Mouse (Mus musculus): Measurements from ENCODE around the gene Ubr2. TPM values are rescaled to one million over a fixed set of nuclear protein-coding genes. Genes with fewer than 3 reads are reported as not detected.

The Ubr2 gene
- total RNA-seq (2021) = 92.6 and 99.3 TPM in 2 replicates
- long read RNA-seq, partial matches to known transcripts = 10 of 25 reads
- long read RNA-seq, other reads (novel, unspliced or antisense) = 15 of 25 reads

DNA sequence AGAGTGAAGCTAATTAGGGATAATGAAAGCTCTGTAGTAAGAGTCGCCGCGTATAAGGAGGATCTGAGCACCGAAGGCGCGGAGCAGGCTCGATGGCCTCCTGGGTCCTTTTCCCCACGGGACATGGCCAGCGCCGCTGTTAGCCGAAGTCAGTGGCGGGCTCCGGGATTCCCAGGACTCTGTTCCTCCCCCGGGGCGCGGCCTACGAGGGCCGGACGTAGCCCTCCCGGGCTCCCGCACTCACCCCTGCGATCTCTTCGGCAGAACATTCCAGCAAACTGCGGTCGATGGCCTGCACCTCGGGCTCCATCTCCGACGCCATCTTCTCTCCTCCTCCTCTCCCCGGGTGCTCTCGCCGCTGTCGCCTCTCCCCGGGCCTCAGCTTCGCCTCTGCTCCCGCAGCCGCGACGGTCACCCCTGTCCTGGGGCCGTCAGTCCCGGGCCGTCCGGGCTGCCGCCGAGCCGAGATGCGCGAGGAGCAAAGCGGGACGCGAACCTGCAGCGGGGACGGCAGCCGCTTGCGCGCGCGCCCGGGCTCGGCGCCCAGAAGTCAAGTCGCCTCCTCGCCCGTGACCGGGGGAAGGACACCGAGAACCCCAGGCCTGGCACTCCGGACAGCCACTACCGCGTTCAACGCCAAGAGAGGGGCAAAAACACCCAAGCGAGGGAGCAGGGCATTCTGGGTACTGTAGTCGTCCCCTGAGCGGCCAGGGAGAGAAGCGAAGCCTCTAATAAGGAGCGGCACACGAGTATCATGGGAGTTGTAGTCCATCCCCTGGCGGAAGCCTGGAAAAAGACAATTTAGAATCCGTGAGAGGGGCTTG, at the start of gene Ubr2:
Gene Ubr2 (minus strand): TSS at position 659 of the 824 bp plus-strand sequence.
- peak; percentile 92 for DNase-seq

DNA sequence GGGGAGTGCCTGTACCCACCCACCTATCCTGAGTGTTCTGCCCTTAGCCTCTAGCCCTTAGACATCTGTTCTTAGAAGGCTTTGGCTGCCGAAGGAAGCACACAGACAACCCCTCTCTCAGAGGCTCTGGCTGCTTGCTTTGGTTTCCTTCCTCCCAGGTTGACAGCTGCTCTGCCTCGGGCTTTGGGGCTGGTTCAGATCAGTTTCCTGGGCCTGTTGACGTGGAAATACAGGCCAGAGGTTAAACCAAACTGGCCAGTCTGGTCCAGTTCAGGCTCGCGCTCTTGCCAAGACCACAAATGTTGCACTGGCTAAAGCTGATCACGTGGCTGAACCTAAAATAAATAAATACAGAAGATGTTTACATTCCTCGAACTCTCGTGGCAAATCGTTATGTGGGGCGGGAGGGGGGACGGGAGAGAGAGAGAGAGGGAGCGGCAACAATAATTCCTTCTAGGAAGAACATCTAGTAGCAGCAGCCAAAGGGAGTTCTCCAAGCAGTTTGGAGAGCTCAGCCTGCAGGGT, 49.5 kb upstream of the Ubr2 start:
- DNase-seq = no peak

DNA sequence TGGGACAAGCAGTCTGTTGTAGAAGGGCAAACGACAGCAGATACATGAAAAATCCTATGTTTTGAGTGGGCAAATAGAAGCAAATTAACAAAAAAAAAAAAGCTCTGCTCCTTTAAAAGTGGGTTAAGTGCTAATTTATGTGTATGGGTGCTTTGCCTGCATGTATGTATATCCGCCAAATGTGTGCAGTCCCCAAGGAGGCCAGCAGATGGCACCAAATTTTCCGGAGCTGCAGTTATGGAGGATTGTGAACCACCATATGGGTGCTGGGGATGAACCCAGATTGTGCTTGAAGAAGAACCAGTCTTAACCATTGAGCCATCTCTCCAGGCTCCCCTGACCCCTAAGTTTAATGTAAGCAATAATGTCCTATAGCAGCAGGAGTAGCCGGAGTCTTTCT, 47.6 kb upstream of the Ubr2 start:
- no peak for DNase-seq

DNA sequence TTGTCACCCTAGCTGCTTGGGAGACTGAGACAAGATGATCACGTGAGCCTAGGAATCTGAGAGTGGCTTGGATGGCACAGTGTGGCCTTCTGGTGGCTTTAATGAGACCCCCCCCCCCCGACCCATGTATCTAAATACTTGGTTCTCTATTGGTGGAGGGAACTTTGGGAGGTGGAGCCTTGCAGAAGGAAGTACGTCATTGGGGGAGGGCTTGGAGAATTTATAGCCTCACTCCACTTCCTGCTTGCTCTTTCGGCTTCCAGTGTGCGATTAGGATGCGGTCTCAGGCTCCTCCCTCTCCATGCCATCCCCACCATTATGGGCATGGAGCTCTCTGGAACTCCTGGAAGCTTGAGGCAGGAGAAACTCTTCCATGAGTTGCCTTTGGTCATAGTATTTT, 46.1 kb upstream of the Ubr2 start:
- no peak for DNase-seq

DNA sequence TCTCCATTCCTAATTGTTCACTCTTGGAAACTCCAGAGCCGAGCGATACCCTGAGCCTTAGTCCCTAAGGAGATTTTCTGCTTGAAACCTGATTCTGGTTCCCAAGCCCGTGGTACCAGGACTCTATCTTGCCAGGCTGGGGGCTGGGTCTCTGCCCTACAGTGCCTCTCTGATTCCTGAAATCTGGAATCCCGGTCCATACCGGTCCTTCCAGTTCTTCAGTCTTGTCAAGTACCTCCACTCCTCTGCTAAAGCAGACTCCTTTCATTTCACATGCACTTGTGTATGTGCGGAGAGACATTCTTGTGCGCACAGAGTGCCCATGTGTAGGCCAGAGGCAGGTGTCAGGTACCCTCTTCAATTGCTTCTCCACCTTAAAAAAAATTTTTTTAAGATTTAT, 44.8 kb upstream of the Ubr2 start:
- no peak for DNase-seq

DNA sequence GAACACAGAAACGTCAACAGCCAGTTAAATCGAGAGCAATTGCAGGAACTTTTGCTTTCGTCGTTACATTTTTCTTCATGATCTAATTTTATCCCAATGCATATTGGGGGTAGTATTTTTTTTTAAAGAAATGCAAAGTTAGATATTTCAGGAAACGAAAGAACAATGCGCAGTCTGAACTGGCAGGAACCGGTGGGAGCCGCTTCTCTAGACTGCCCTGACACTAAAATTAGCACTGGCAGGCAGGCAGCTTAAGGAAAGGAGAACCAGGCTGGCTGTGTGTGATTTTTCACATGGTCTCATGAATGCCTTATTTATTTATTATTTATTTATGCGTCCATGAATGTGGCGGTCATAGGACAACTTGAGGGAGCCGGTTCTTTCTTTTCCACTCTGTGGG, 44.3 kb upstream of the Ubr2 start:
- DNase-seq = no peak

DNA sequence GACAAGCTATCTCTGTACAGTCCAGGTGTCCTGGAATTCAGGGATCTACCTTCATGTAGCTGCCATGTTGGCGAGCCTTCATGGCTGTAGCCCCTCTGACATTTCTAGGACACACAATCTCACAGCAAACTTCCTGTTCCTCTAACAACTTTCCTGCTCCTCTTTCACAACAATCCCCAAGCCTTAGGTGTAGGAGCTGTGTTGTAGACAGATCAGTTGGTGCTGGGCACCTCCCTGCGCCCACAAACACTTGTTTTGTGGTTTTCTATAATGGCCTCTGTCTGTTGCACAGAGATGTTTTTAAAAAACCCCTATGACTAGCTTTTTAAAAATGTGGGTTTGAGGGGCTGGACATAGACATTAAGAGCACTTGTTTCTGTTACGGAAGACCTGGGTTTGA, 40.3 kb upstream of the Ubr2 start:
- no peak for DNase-seq

DNA sequence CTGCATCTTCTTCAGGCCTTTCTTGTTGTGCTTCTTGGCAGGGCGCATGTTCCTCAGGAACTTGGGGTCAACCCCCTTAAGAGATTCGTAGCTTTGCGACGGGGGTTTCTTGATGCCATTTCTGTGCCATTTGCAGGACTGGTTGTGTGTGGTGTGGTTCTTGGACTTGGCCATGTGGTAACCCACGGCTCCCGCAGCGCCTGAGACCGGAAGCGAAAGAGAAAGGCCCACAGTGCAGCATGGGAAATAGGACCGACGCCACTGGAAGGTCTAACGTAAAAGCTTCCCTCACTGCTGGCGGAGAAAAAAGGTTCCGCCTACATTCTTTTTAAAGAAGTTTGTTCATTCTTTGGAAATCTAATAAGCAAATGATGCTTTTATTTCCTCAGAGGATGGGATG, 32.5 kb upstream of the Ubr2 start:
- no peak for DNase-seq

DNA sequence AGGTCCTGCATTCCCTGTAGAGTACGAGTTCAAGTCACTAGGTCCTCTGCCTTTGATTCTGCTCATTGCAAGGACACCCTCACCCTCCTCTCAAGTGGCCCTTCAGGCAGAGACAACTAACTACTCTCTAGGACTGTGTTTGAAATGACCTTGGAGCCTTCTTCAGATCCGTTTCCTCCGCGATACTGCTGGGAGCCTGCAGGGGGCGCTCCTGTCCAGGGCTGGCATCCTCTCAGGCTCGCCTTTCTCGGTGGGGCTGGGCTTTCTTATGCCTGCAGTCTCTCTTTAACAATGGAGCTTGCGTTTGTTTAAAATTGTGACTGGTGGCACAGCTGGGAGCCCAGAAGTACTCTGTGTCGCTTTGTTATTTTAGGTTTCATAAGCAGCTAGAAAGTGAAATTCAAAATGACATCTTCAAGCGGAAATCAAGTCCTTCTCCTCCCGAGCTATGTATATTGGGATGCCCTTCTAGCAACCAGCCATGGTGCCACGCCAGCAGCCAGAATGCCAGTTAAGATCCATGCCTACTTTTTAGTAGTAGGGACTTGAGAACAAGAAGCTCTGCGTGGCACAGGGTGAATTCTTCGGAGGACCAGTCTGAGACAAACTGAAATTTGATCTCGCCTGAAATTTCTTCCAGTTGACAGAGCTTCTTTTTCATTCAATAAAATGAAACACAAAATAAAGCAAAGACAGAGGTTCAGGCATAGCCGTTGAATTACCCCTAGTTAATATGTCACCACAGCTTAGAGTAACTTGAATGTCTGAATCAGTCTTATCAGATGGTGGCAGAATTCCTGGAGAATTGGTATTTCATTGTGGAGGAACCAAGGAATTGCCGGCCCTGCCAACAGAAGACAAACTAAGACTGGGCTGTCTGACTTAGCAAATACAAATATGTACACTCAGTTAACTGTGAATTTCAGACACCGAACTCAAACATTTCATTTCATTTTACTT, 28.8 kb upstream of the Ubr2 start:
- peak; percentile 92 for DNase-seq

DNA sequence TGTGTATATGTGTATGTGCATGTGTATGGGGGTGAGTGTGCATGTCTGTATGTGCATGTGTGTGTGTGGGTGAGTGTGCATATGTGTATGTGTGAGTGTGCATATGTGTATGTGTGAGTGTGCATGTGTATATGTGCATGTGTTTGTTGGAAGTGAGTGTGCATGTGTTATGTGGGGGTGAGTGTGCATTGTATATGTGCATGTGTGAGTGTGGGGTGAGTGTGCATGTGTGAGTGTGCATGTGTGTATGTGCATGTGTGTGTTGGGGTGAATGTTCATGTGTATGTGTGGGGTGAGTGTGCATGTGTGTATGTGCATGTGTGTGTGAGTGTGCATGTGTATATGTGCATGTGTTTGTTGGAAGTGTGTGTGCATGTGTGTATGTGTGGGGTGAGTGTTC, 24.2 kb upstream of the Ubr2 start:
- DNase-seq = no peak

DNA sequence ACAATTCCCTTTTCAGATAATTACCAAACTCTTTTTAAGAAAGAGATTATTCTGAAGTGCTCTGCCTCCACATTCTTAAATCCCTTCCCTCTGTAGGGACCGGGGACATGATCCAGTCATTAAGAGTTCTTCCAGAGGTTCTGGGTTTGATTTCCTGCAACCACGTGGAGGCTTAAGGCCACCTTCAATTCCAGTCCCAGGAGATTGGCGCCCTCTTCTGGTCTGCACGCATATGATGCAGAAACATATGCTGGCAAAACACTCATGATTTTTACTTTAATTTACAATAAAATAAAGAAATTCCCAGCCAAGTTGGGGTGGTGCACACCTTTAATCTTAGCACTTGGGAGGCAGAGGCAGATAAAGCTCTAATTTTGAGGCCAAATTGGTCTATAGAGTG, 23.3 kb upstream of the Ubr2 start:
- DNase-seq = peak; percentile 68

DNA sequence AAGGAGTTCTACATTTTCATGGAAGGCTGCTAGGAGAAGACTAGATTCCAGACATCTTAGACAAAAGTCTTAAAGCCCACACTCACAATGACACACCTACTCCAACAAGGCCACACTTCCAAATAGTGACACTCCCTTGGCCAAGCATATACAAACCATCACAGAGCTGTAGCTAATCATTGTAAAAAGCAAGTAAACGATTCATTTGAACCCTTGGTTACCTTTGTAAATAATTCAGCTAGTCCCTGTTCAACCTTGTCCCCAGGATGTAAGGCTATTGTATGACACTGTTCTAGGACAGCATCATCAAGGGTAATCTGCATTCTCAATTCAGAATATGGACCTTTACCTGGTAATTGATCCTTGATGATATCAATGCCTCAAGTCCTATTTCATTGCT, 14.4 kb upstream of the Ubr2 start:
- no peak for DNase-seq

DNA sequence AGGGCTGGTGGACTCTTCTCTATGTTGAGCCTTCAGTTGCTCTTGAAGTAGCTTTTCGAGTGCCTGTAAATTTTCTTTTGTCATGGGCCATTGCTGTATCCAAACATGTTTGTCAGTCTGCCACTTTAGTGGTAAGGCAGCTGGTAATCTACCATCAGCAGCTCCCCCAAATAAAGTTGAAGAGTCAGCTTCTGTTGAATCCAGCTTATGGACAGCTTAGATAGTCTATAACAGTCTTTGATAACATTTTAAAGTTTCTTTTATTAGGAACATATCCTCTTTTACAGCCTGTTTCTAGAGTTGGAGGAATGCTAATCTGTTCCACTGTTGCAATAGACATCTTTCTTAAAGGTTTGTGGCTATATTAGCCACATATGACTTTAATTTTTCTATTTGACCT, 13.0 kb upstream of the Ubr2 start:
- DNase-seq = no peak

DNA sequence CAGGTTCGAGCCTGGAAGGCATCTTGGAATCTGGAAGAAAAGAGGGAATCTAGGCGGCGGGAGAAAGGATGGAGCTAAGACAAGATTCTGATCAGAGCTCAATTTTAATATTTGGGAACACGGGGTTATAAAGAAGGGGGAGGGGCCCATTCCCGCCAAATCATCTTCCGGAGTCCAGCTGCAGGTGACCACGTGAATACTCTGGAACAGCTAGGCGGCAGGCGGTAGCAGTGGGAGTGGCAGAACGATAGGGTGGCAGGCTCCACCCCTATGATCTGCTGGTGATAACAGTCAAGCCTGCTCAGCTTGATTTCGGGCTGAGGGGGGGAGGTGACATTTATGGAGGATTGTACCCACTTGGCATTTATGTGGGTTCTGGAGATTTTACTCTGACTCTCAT, 2.5 kb upstream of the Ubr2 start:
- no peak for DNase-seq

DNA sequence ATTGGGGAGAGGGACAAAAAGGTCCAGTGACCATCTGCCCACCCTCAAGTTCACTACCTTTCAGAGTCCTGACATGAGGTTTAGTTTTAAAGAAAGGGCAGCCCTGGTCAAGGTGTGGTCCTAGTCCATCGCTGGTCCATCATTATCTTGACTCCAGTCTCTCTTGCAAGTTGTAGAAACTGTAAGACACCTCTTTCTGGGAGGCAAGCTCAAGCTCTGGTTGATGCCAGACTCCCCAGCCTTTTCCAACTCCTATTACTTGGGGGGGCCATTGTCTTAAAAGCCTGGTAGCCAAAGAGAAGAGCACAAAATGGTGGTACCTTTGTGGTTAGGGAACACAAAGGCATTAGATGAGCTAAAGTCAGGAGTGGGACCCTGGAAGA, 1.3 kb upstream of the Ubr2 start:
- DNase-seq = no peak

DNA sequence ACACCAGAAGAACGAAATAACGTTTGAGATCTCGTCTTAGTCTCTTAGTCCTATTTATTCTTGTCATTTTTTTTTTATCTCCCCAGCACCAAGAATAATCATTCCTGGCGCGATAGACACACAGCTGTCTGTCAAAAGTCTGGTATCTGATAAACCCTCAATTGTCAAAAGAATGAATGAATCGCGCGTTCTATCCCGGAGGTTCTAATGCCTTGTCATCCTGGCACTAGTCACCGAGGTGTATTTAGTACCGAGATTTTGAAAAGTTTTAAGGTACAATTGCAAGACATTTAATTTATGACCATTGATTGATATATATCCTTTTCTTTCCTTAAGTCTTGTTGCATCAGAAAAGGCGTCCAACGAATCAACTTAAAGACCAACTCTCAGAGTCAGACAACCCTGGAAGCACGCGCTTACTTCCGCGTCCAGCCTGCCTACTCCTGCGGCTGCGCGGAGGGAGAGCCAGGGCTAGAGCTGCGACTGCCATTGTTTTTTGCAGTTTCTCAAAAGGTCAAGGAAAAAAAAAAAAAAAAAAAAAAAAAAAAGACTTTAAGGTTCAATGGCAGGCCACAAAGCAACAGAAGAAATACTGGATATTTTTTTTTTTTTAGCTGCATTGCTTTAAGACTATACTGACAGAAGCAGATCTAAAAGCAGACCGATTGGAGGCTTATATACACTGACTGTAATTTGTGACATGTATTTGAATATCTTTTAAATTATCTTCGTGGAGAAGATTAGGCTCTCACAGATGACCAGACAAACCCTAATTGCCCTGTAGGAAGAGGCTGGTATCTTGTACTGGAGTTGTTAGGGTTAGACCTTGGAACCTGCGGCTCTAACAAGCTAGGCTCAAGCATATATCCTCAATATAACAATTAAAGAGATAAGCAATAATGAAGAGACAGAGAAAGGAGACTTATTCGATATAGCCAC, 635 bp upstream of the Ubr2 start:
- peak; percentile 80 for DNase-seq

DNA sequence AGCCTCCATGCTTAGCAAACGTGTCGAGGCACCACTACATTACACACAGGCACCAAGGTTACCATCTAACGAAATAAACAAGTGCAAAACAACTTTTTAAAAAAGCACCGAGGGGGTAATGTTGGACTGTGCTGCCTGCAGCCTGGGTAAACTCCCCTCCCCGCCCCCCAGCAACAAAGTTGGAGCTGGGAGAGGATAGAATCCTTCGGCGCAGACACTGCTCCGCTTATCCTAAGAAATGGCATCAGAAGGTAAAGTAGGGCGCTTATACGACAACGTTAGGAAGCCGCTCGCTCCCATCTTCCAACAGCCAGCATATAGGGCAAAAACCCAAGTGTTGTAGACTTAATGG, 834 bp downstream of the Ubr2 start:
- DNase-seq = peak; percentile 23

DNA sequence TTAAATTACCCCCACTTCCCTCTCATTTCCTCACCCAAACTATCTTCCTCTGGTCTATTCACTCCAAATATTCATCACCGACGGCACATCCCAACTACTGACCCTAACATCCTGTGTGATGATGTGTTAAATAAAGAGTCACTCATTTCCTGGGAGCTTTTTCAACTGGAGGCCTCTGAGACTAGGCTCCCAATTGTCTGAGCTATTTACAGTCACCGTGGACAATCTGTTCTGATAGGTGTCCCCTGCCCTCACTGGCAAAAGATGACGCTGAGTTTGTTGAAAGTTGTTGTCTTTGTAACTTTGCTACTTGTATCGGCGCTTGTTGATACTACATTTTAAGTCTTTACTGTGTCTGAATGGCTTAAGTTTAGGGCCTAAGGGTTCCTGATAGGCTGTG, 1.3 kb downstream of the Ubr2 start:
- no peak for DNase-seq

DNA sequence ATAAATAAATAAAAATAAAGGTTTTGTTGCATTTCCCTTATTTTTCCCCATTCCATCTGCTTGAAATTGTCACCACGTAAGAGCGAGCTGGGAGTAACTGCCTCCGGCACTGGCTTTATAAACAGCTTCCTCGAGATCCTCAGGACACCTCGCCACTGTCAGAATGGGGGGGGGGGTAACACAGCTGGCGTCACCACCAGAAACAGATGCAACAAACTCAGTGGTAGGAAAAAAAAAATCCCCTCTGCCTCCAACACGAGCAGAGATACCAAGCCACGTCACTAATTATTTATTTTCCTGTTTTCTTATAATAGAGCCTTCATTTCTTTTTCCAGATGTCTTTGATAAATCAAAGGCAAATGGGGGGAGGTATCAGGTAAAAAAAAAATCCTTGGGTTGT, 1.9 kb downstream of the Ubr2 start:
- DNase-seq = no peak

DNA sequence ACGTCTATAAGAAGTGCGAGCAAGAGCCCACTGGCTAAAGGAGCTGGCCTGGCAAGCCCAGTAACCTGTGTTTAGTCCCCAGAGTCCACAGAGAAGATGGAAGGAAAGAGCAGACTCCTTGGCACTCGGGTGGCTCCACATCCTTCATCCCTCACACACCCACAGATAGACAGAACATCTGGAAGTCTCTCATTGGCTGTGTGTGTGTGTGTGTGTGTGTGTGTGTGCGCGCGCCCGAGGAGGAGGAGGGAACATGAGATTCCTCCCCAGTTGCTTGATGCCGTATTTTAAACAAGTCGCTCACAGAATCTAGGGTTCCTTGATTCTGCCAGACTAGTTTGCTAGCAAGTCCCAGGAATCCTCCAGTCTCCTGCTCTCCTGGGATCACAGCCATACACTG, 3.6 kb downstream of the Ubr2 start:
- no peak for DNase-seq

DNA sequence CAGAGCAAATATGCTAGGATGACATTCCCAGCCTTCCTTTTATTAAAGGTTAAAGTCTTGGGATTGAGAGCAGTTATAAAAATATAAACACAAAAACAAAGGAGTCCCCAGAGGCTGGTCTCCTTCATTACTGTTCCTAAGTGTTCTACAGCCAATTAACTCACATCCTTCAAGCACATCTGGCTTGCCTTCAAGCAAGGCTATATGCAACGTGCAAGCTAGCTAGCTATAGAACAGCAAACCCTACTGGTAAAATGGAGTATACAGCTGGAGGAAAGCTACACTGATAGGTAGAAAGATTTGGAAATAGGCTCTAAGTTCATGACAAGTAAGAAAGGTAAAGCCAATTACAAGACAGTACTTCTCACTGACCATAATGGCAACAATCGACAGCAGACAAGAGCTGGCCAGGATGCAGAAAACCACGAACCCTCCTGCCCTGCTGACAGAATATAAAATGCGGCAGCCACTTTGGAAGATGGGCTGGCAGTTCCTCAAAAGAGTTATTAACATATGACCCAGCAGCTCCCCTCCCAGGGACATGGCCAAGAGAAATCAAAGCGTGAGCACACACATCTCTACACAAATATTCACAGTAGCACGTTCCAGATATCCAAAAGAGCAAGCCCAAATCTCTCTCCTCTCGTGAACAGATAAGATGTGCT, 4.5 kb downstream of the Ubr2 start:
- no peak for DNase-seq

Measured in adrenal gland, postnatal 25 days (tissue).